Mouse (Mus musculus) ovary, postnatal 14 days (tissue): ENCODE data around the gene Clec10a.

Source experiments
- DNase-seq: peaks from one replicate; pipeline ENCODE4 v3.0.0; 2022; ENCODE audit warnings: low spot score

Gene Clec10a

GRCm38 (mm10) chr11:70218741-70219470 is 62.9 kb downstream of the Clec10a start:
- no peak for DNase-seq

GRCm38 (mm10) chr11:70219873-70220272 is 63.9 kb downstream of the Clec10a start:
- DNase-seq = no peak

- no peak for DNase-seq
Observed at GRCm38 (mm10) chr11:70220323-70220722, 64.3 kb downstream of the Clec10a start.
